Mouse (Mus musculus): ENCODE measurements around the gene Gbp5.

Gbp5 gene

GRCm38 (mm10) chr3:142493536-142494061, at the start of gene Gbp5:
TSS of gene Gbp5 (plus strand) at chr3:142493978.
- DNase-seq (ENCODE audit: low spot score) = peak; percentile 49

DNA sequence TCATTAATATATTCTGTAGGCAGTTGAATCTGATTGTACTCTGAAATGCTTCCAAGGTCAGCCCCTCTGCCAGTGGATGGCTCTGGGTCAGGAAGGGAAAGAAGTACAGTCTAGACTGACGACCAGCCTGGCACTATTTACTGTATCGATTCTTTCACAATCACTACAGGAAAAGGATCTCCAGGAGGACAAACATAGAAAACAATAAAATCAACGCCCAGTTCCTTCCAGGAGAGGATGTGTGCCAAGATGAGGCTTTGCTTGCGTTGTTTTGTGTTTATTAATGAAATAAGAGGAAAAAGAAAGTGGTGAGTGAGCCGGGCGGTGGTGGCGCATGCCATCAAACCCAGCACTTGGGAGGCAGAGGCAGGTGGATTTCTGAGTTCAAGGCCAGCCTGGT, 39.6 kb upstream of the Gbp5 start:
- DNase-seq (ENCODE audit: low spot score) = no peak

DNA sequence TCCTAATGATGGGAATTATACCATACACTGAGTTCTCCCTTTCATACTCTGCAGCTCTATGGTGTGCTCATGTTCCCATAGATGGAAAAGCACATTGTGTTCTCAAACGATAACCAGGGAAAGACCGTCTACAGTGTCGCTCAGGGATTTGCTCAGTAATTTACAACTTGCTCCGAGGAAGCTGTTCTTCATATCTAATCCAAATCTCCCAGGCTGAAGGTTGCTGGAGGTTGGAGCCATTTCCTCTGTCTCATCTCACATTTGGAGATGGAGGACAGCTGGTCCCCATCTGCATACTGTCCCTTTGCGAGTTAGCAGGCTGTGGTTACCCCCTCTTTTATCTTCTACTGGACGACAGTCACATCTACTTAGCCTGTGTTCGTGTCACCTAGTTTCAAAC, 34.5 kb upstream of the Gbp5 start:
- DNase-seq (ENCODE audit: low spot score) = no peak

DNA sequence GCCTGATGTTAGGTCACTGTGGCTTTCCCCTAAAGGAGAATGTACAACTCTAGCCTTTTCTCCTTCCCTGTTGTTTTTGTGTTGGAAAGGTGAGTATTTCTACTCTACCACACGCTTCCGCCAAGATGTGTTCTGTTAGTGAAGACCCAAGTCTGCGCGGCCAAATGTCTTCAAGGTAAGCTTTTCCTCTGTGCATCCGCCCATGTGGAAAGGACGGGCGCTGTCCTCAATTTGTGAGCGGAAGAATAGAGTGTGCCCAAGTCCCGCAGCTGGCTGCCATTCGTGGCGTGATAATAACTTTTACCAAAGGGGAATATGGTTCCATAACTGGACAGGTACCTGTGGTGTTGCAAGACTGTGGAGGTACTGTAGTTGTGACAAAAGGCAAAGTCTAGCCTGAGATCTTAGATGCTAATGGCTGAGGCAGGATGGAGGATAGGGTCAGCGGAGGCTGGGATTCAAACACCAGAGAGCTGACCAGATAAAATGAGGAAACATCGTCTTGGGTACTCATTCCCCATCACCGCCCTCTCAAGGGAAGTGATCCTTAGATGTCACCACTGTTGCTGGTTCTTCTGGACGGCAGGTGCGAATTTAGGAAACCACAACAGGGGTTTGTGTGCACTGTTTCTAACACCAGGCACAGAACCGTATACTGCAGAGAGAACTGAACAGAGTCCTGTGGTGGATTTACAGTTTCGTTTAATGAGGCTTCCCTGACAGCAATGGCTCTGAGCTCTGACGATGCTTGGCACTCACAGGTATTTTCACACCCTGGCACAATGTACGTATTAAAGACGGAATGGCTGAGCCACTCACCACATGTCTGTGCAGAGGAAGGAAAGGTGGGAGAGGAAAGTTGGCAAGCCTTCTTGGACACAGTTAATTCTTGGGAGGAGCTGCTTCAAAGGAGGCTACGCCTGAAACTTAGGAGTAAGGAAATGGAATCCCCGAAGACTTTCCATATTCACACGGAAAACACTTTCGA, 30.7 kb upstream of the Gbp5 start:
- no peak for DNase-seq (ENCODE audit: low spot score)

- DNase-seq (ENCODE audit: low spot score) = no peak
Observed at GRCm38 (mm10) chr3:142474349-142474983, 19.3 kb upstream of the Gbp5 start.

DNA sequence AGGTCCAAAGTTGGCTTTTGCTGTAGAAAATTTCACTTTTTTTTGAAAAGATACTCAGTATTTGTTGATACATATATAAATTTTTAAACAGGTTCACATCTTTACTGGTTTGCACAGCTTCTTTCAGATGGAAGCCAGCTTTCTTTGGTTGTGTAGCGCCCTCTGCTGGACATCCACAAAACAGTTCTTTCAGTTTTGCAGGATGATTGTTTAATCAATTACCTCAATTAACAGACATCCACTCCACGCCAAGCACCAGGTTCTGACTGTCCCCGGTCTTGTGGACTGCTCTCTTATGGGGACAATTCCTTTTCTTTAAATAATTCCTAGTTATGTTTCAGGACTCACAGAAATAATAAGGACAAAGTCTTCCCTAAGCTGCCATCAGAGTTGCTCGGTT, 17.9 kb upstream of the Gbp5 start:
- DNase-seq (ENCODE audit: low spot score) = peak; percentile 32

DNA sequence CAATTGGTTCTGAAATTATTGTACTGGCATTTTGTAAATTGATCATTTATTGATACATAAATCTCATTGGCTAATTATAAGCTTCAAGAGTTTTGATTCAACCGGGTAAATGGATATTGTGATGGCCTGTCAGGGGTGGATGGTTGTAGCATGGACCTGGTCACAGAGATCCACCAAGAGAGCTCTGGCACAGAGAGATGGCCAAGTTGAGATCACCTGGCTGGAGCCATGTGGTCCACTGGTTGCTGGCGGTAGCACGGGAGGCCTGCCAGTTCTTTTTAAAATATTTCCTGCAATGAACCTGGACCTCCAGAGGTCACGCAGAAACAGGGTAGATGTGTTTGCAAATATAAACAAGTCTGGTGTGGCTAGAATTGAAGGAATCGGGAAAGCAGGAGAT, 15.9 kb upstream of the Gbp5 start:
- no peak for DNase-seq (ENCODE audit: low spot score)

DNA sequence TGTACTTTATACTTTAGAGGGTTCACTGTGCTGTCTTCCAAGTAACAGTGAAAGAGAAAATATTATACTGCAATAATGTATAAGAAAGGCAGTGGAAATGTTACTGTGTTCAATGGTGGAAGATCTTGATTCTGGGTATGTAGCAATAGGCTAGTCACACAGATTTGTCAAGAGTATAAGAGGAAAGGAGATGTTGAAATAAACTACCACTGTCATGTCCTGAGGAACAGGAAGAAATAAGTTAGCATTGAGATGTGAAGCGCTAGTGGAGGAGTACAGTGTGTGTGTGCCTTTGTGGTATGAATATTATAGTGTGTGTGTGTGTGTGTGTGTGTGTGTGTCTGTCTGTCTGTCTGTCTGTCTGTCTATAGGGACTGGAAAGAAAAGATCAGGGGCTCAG, 15.4 kb upstream of the Gbp5 start:
- no peak for DNase-seq (ENCODE audit: low spot score)

DNA sequence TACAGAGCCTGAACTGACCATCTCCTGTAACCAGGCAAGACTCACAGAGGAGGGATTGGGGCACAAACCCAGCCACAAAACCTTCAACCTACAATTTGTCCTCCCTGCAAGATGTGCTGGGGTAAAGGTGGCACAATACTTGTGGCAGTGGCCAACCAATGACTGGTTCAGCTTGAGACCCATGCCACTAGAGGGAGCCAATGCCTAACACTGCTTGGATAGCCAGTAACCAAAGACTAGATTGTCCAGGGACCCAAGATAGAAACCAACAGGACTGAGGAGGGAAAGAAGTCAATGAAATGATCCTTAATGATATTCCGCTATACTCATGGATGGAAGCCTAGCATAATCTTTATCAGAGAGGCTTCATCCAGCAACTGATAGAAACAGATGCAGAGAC, 3.3 kb upstream of the Gbp5 start:
- peak; percentile 65 for DNase-seq (ENCODE audit: low spot score)

- no peak for DNase-seq (ENCODE audit: low spot score)
Observed at GRCm38 (mm10) chr3:142495146-142495655, 1.4 kb downstream of the Gbp5 start.

- no peak for DNase-seq (ENCODE audit: low spot score)
Observed at GRCm38 (mm10) chr3:142496113-142497101, 2.6 kb downstream of the Gbp5 start.

DNA sequence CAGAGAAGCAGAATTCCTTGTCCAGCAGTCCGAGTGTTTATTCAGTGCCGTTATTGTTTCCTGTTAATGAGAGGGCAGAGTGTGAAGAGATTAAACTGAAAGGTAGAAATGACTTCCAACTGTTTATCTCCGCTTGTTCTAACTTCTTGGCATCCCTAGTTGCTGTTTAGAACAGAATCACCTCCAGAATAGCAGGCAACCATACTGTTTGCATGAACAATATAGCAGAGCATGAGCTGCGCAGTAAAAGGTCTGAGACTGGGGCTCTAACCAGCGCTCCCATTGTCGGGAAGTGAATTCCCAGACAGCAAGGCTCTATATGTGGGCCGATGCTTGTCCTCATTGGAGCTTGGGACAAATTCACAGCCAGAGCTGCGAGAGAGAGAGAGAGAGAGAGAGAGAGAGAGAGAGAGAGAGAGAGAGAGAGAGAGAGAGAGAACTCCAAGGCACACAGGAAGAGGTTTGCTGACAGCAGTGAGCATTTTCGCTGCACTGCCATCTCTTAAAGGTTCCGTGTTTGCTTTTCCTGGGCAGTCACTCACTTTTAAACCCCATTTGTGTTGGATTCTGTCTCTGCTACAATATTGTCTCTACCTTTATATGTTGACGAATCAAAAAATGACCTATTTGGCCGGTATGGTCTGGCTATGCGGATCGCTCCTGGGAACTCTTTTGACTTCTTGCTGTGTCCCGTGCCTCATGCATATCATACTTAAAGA, 3.5 kb downstream of the Gbp5 start:
- no peak for DNase-seq (ENCODE audit: low spot score)

DNA sequence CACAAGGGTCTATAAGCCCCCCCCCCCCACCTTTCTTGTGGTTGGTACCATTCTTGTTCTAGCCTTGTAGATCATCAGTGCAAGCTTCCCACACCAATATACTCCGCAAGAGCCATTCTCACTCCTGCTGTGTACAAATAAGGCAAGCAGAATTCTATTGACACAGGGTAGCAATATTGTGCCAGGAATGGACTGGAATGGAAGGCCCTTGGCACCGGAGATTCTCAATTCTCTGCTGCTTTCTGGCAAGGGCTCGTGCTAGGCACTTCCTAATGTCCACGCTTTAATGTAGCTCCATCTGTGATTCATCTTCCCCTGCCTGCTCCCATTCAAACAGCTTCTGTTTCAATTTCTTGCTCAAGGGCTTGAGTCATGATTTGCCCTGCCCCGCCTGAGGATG, 5.2 kb downstream of the Gbp5 start:
- no peak for DNase-seq (ENCODE audit: low spot score)

- DNase-seq (ENCODE audit: low spot score) = no peak
Observed at GRCm38 (mm10) chr3:142528116-142528515, 34.3 kb downstream of the Gbp5 start.

GRCm38 (mm10) chr3:142529597-142529996, 35.8 kb downstream of the Gbp5 start:
- no peak for DNase-seq (ENCODE audit: low spot score)

DNA sequence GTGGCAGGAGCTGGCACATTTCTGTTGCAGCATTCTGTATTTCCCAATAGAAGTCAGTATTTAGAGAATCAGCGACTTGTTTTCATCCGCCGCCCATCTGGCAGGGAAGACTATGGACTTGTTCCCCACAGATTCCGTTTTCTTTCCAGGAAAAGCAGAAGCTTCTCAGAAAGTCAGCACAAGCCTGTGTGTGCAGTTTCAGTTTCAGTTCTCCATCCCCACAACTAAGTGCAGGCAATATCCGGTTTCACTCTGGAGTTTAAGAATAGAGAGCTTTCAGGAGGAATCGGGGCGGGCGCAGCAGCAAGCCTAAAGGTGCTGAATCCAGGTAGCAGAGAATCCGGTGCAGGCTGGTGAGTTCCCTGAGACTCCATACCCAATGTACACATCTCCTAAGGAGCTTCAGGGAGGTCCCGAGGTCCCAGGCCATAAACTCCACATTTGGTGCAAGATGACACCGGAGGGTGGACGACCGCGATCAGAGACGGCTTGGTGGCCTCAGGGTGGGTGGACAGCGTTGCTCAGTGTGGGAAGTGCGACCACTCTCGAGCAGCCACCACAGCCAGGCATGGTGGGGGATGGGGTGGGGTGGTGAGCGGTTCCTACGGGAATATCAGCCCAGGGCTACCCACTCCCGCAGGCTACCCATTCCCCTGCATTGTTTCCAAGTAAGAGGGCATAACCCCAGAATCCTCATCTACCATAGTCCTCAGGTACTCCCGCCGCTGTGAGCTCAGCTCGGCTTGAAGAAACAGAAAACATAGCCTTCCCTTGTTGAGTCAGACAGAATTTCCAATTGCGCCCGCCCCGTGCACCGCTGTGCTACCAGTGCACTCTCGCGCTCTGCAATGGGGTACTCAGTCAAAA, 36.5 kb downstream of the Gbp5 start, which contains the start of gene Gbp7:
Gene Gbp7 (plus strand): TSS at position 256 of the 867 bp plus-strand sequence.
- peak; percentile 34 for DNase-seq (ENCODE audit: low spot score)

DNA sequence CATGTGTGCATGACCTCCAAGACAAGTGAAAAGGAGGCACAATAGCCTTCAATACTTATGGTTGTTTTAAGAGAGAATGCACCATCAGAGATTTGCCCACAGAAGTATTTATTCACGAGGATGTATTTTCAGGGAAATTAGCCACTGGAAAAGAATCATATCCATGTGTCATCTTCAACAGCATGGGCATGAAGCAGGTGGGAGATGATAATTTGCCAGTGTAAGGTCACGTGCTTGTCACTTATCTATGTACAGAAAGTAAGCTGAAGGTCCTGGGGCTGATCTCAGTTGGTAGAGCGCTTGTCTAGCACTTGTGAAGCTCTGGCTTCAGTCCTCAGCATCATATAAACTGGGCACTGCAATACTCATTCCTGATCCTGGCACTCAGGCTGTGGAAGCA, 37.8 kb downstream of the Gbp5 start:
- DNase-seq (ENCODE audit: low spot score) = no peak

DNA sequence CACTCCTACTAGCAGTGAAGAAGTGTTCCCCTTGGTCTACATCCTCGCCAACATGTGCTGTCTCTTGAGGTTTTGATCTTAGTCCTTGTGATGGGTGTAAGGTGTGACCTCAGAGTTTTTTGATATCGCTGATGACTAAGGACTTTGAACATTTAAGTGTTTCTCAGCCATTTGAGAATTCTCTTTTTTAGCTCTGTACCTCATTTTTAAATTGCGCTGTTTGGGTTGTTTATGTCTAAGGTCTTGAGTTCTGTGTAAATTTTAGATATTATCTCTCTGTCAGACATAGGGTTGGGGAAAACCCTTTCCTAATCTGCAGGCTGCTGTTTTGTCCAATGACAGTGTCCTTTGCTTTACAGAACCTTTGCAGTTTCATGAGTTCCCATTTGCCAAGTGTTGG, 39.4 kb downstream of the Gbp5 start:
- no peak for DNase-seq (ENCODE audit: low spot score)

- DNase-seq (ENCODE audit: low spot score) = no peak
Observed at GRCm38 (mm10) chr3:142535667-142536066, 41.9 kb downstream of the Gbp5 start.

DNA sequence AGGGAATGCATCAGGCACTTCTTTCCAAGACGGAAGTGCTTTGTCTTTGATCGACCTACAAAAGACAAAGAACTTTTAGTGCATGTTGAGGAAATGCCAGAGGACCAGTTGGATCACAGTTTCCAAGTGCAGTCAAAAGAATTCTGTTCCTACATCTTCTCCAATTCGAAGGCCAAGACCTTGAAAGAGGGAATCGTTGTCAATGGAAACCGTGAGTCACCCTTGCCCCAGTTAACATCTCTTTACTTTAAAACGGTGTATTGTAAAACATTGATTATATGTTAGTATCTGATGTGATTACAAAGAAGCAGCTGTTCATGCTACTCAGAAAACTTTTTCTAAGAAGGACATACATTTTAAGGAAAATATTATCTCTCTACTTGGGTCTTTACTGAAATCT, 47.6 kb downstream of the Gbp5 start:
- DNase-seq (ENCODE audit: low spot score) = no peak

Data from ovary, postnatal 14 days (tissue).